Mouse (Mus musculus) adrenal gland, postnatal 36 days (tissue): ENCODE data around the gene Adat3. TPM values are rescaled to one million over a fixed set of nuclear protein-coding genes. Genes with fewer than 3 reads are reported as not detected.
A peak's percentile ranks its signal among the peaks of the same experiment; 100 is the strongest.
"Not testable (repeated sequence)": the region's sequence is repeated elsewhere in the genome, so short reads cannot be mapped to it uniquely, and the experiment has no call there.

ENCODE experiments used
- DNase-seq, 2 experiments: peaks; one replicate each; pipeline ENCODE4 v3.0.0; 2021; ENCODE audit warnings: mixed read lengths in 1 of 2
- total RNA-seq, 2 experiments: library from RNA; stranded (reverse); gene quantifications; 2 replicates each; pipeline ENCODE4 v1.2.3; 2021

Gene Adat3
- total RNA-seq, 2 experiments from 2014 or later = 2.7 to 6.1 TPM

GRCm38 (mm10) chr10:80578131-80578750, 24.4 kb upstream of the Adat3 start:
- DNase-seq = peak; percentile 88 to 92

- peak; percentile 59 to 71 for DNase-seq
Observed at GRCm38 (mm10) chr10:80578911-80579310, 23.8 kb upstream of the Adat3 start.

GRCm38 (mm10) chr10:80583047-80583446, 19.6 kb upstream of the Adat3 start:
- DNase-seq = no peak

- DNase-seq = peak in 1 of 2 experiments; percentile 34
Observed at GRCm38 (mm10) chr10:80584045-80584488, 18.6 kb upstream of the Adat3 start.

GRCm38 (mm10) chr10:80584642-80585552, 17.8 kb upstream of the Adat3 start:
- no peak for DNase-seq

- DNase-seq = no peak
Observed at GRCm38 (mm10) chr10:80585581-80585980, 17.1 kb upstream of the Adat3 start.

GRCm38 (mm10) chr10:80586407-80587304, 16.0 kb upstream of the Adat3 start:
- DNase-seq = no peak

- DNase-seq = peak; percentile 27 to 43
Observed at GRCm38 (mm10) chr10:80587305-80587657, 15.4 kb upstream of the Adat3 start.

GRCm38 (mm10) chr10:80589127-80589878, 13.4 kb upstream of the Adat3 start:
- DNase-seq = peak in 1 of 2 experiments; percentile 53

- peak; percentile 98 for DNase-seq
Observed at GRCm38 (mm10) chr10:80589879-80590854, 12.5 kb upstream of the Adat3 start, which contains the start of gene Abhd17a. Gene Abhd17a (minus strand): TSS chr10:80590341.

- DNase-seq = peak; percentile 42 to 54
Observed at GRCm38 (mm10) chr10:80596318-80596717, 6.4 kb upstream of the Adat3 start.

GRCm38 (mm10) chr10:80603364-80603763, 684 bp downstream of the Adat3 start:
- DNase-seq = no peak

- DNase-seq = no peak
Observed at GRCm38 (mm10) chr10:80604001-80604509, 1.4 kb downstream of the Adat3 start.

GRCm38 (mm10) chr10:80604988-80605387, 2.3 kb downstream of the Adat3 start:
- no peak for DNase-seq

GRCm38 (mm10) chr10:80605721-80606120, 3.0 kb downstream of the Adat3 start, which contains the start of gene Gm49322:
Gene Gm49322 (plus strand): TSS chr10:80606021.
- DNase-seq = not testable (repeated sequence)

- DNase-seq = no peak
Observed at GRCm38 (mm10) chr10:80606306-80606705, 3.6 kb downstream of the Adat3 start.

- DNase-seq = no peak
Observed at GRCm38 (mm10) chr10:80606737-80607350, 4.2 kb downstream of the Adat3 start.

GRCm38 (mm10) chr10:80608435-80608834, 5.8 kb downstream of the Adat3 start:
- no peak for DNase-seq

- no peak for DNase-seq
Observed at GRCm38 (mm10) chr10:80609269-80609924, 6.7 kb downstream of the Adat3 start.
